Mouse (Mus musculus) heart, postnatal 0 days (tissue): ENCODE measurements around the gene Ggact.

Experiments
- CTCF ChIP-seq: IDR thresholded peaks from 2 replicates; pipeline ENCODE4 v1.5.1; 2016; ENCODE audit warnings: antibody characterized with exemption, control low read depth, low read depth
- EP300 ChIP-seq: IDR thresholded peaks from 2 replicates; pipeline ENCODE4 v1.6.1; 2016; ENCODE audit warnings: antibody characterized with exemption, low read depth

GRCm38 (mm10) chr14:122951676-122952445, 38.3 kb upstream of the Ggact start:
- no peak for TF ChIP-seq CTCF
- no peak for TF ChIP-seq EP300
